Mouse (Mus musculus): ENCODE data around the gene Gm5142. TPM values are rescaled to one million over a fixed set of nuclear protein-coding genes. Genes with fewer than 3 reads are reported as not detected.

Gm5142 gene
- not detected in 2 replicates for polyA plus RNA-seq (2012; rRNA removed)
- not detected in 2 replicates for polyA plus RNA-seq (2014; fragmentation: Nextera tagmentation; extraction: Ambion mirVana)

DNA sequence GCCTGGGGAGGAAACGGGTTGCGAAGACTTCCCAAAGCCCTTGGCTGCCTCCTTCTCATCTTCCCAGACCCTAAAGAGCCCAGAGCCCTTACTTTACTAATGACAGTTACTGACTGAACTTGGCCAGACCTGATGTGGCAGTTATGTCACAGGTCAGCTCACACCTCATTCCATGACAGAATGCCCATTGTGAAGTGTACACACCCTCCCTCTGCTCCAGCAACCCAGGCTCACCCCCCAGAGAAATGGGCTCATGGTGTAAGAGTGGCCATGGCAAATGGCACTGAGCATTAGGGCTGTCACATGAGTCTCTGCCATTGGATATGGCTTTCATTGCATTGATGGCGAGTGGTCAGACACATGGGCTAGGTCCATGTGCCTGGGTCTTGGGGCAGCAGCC lies at the start of gene Gm5142:
Gene Gm5142, minus strand, starts transcription at position 101 of the 400 bp plus-strand sequence.
- TF ChIP-seq POLR2A (IDR thresholded peaks at IDR 0.05; ENCODE audit: borderline replicate concordance, extremely low read depth, insufficient read depth, insufficient read length): no peak
- WGBS: 94% methylated on average over 3 of the region's 3 CpGs

GRCm38 (mm10) chr14:59226240-59226639 lies 47.7 kb upstream of the Gm5142 start:
- DNase-seq (ENCODE audit: low spot score): no peak
- WGBS: 95% methylated on average over 11 of the region's 11 CpGs
- no peak for ATAC-seq (ENCODE audit: low FRiP score, low read depth)

More for the DNA sequence above, at the start of gene Gm5142:
- H3K4me3 ChIP-seq (replicated peaks; ENCODE audit: low read length): no peak within 1 kb of the TSS
- DNase-seq (ENCODE audit: low spot score): no peak
- ATAC-seq (ENCODE audit: low FRiP score, low read depth): no peak
- no peak within 1 kb of the TSS for H3K9ac ChIP-seq (ENCODE audit: low read depth, low read length, severe bottlenecking)
- H3K4me1 ChIP-seq (ENCODE audit: control insufficient read depth, insufficient read depth, low read length): no peaks in the 10 kb centered on the region
- H3K9me3 ChIP-seq (ENCODE audit: control insufficient read depth, low read length): no peaks in the 10 kb centered on the region
- H3K36me3 ChIP-seq (ENCODE audit: control insufficient read depth, insufficient read depth, low read length): no peaks in the 10 kb centered on the region
- H3K27ac ChIP-seq (replicated peaks; ENCODE audit: low read depth, low read length): no peak within 1 kb of the TSS
- H3K27me3 ChIP-seq (ENCODE audit: control insufficient read depth, insufficient read depth, low read length): no peaks in the 10 kb centered on the region
- no peak within 1 kb of the TSS for H3K4me2 ChIP-seq (replicated peaks; ENCODE audit: low read depth, low read length, severe bottlenecking)

DNA sequence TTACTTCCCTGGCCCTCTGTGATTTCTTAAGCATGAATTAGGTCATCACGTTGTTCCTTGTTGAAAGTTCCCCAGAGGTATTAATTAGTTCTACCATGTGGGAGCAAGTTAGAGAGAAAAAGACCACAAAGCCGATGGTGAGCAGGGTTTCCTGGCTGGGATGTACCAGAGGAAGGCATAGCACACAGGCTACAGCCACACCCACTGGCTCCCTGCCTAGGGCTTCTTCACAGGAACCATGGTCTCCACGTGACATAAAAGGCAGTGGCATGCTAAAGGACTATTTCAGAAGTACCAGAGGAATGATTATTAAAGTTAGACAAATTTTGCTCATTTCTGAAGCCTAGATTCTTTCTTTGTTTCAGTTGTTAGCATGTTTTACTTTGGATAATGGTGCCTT lies 40.7 kb upstream of the Gm5142 start:
- no peak for DNase-seq (ENCODE audit: low spot score)
- Histone ChIP-seq H3K36me3 (ENCODE audit: control insufficient read depth, insufficient read depth, low read length) (peaks cover 79% of the 10 kb centered on the region), H3K27me3 (ENCODE audit: control insufficient read depth, insufficient read depth, low read length) (no peaks in the 10 kb centered on the region), H3K4me1 (ENCODE audit: control insufficient read depth, insufficient read depth, low read length) (no peaks in the 10 kb centered on the region), H3K9me3 (ENCODE audit: control insufficient read depth, low read length) (no peaks in the 10 kb centered on the region), H3K27ac (replicated peaks; ENCODE audit: low read depth, low read length) (no peak overlapping the region), H3K9ac (ENCODE audit: low read depth, low read length, severe bottlenecking) (no peak overlapping the region), H3K4me2 (replicated peaks; ENCODE audit: low read depth, low read length, severe bottlenecking) (no peak overlapping the region), H3K4me3 (replicated peaks; ENCODE audit: low read length) (no peak overlapping the region)
- WGBS: 79% methylated on average over 3 of the region's 3 CpGs
- no peak for TF ChIP-seq POLR2A (IDR thresholded peaks at IDR 0.05; ENCODE audit: borderline replicate concordance, extremely low read depth, insufficient read depth, insufficient read length)
- ATAC-seq (ENCODE audit: low FRiP score, low read depth): no peak

More at GRCm38 (mm10) chr14:59226240-59226639, 47.7 kb upstream of the Gm5142 start:
- Histone ChIP-seq H3K36me3 (ENCODE audit: control insufficient read depth, insufficient read depth, low read length) (peaks cover 88% of the 10 kb centered on the region), H3K27ac (replicated peaks; ENCODE audit: low read depth, low read length) (no peak overlapping the region), H3K9me3 (ENCODE audit: control insufficient read depth, low read length) (no peaks in the 10 kb centered on the region), H3K27me3 (ENCODE audit: control insufficient read depth, insufficient read depth, low read length) (no peaks in the 10 kb centered on the region), H3K4me2 (replicated peaks; ENCODE audit: low read depth, low read length, severe bottlenecking) (no peak overlapping the region), H3K4me3 (replicated peaks; ENCODE audit: low read length) (no peak overlapping the region), H3K9ac (ENCODE audit: low read depth, low read length, severe bottlenecking) (no peak overlapping the region), H3K4me1 (ENCODE audit: control insufficient read depth, insufficient read depth, low read length) (no peaks in the 10 kb centered on the region)
- no peak for TF ChIP-seq POLR2A (IDR thresholded peaks at IDR 0.05; ENCODE audit: borderline replicate concordance, extremely low read depth, insufficient read depth, insufficient read length)

GRCm38 (mm10) chr14:59209816-59210215 lies 31.3 kb upstream of the Gm5142 start:
- Histone ChIP-seq H3K27ac (replicated peaks; ENCODE audit: low read depth, low read length) (no peak overlapping the region), H3K9me3 (ENCODE audit: control insufficient read depth, low read length) (no peaks in the 10 kb centered on the region), H3K4me2 (replicated peaks; ENCODE audit: low read depth, low read length, severe bottlenecking) (no peak overlapping the region), H3K36me3 (ENCODE audit: control insufficient read depth, insufficient read depth, low read length) (peaks cover 27% of the 10 kb centered on the region), H3K4me1 (ENCODE audit: control insufficient read depth, insufficient read depth, low read length) (peaks cover 14% of the 10 kb centered on the region), H3K4me3 (replicated peaks; ENCODE audit: low read length) (no peak overlapping the region), H3K9ac (ENCODE audit: low read depth, low read length, severe bottlenecking) (no peak overlapping the region), H3K27me3 (ENCODE audit: control insufficient read depth, insufficient read depth, low read length) (no peaks in the 10 kb centered on the region)
- no peak for TF ChIP-seq POLR2A (IDR thresholded peaks at IDR 0.05; ENCODE audit: borderline replicate concordance, extremely low read depth, insufficient read depth, insufficient read length)
- ATAC-seq (ENCODE audit: low FRiP score, low read depth) (no peak), DNase-seq (ENCODE audit: low spot score) (no peak)
- WGBS: 96% methylated on average over 2 of the region's 2 CpGs

GRCm38 (mm10) chr14:59209003-59209402 lies 30.5 kb upstream of the Gm5142 start:
- no peaks in the 10 kb centered on the region for H3K9me3 ChIP-seq (ENCODE audit: control insufficient read depth, low read length)
- no peak for TF ChIP-seq POLR2A (IDR thresholded peaks at IDR 0.05; ENCODE audit: borderline replicate concordance, extremely low read depth, insufficient read depth, insufficient read length)
- DNase-seq (ENCODE audit: low spot score): no peak
- no peaks in the 10 kb centered on the region for H3K27me3 ChIP-seq (ENCODE audit: control insufficient read depth, insufficient read depth, low read length)
- no peak overlapping the region for H3K4me2 ChIP-seq (replicated peaks; ENCODE audit: low read depth, low read length, severe bottlenecking)
- H3K27ac ChIP-seq (replicated peaks; ENCODE audit: low read depth, low read length): no peak overlapping the region
- H3K4me1 ChIP-seq (ENCODE audit: control insufficient read depth, insufficient read depth, low read length): peaks cover 14% of the 10 kb centered on the region
- 80% methylated on average over 7 of the region's 7 CpGs for WGBS
- peaks cover 19% of the 10 kb centered on the region for H3K36me3 ChIP-seq (ENCODE audit: control insufficient read depth, insufficient read depth, low read length)
- no peak overlapping the region for H3K4me3 ChIP-seq (replicated peaks; ENCODE audit: low read length)
- no peak overlapping the region for H3K9ac ChIP-seq (ENCODE audit: low read depth, low read length, severe bottlenecking)
- no peak for ATAC-seq (ENCODE audit: low FRiP score, low read depth)

Data from limb, embryonic 14.5 days (tissue).